Mouse (Mus musculus) forebrain, embryonic 15.5 days (tissue): ENCODE results near the gene Cryzl2. TPM values are rescaled to one million over a fixed set of nuclear protein-coding genes. Genes with fewer than 3 reads are reported as not detected.

Source experiments
- ATAC-seq: fragments of 200-750 bp; cut with Nextera tagmentation; replicated peaks from 2 replicates; pipeline ENCODE4 v1.8.0; 2017; ENCODE audit warnings: mild to moderate bottlenecking, moderate TSS enrichment, moderate library complexity
- H3K27ac ChIP-seq: fragments of 300-500 bp; sonication (generic); replicated peaks from 2 replicates; pipeline ENCODE4 v1.5.1; 2015; ENCODE audit warnings: mild to moderate bottlenecking, inconsistent platforms
- H3K27me3 ChIP-seq: fragments of 300-500 bp; sonication (generic); 2 replicates; pipeline ENCODE4 v1.6.1; 2015; ENCODE audit warnings: inconsistent platforms
- H3K36me3 ChIP-seq: fragments of 300-500 bp; sonication (generic); 2 replicates; pipeline ENCODE4 v1.6.1; 2015; ENCODE audit warnings: mild to moderate bottlenecking, inconsistent platforms
- H3K4me1 ChIP-seq: fragments of 300-500 bp; sonication (generic); 2 replicates; pipeline ENCODE4 v1.6.1; 2015; ENCODE audit warnings: inconsistent platforms
- H3K4me2 ChIP-seq: fragments of 300-500 bp; sonication (generic); replicated peaks from 2 replicates; pipeline ENCODE4 v1.6.1; 2015; ENCODE audit warnings: mild to moderate bottlenecking, inconsistent platforms
- H3K4me3 ChIP-seq: fragments of 300-500 bp; sonication (generic); 2 replicates; pipeline ENCODE4 v1.5.1; 2015; ENCODE audit warnings: mild to moderate bottlenecking, inconsistent platforms
- H3K9ac ChIP-seq: fragments of 300-500 bp; sonication (generic); replicated peaks from 2 replicates; pipeline ENCODE4 v1.6.1; 2015; ENCODE audit warnings: mild to moderate bottlenecking, inconsistent platforms
- H3K9me3 ChIP-seq: fragments of 300-500 bp; sonication (generic); 2 replicates; pipeline ENCODE4 v1.6.1; 2016; ENCODE audit warnings: inconsistent platforms
- WGBS: fragments of 180-500 bp; shearing (Covaris S2); methylation state at CpG from one replicate; pipeline ENCODE4 v1.1.7; 2015; ENCODE audit warnings: mixed read lengths; 5-methylcytosine and 5-hydroxymethylcytosine counted together
- polyA plus RNA-seq: library from polyadenylated mRNA; unstranded; fragments of >200 nt; fragmentation: Nextera tagmentation; extraction: Ambion mirVana; gene quantifications from 2 replicates; pipeline ENCODE4 v1.2.1, GENCODE M21; 2015

Gene Cryzl2
- polyA plus RNA-seq, 1 experiment from 2014 or later, result 6.4 TPM

- ATAC-seq, result no peak
- Histone ChIP-seq H3K4me1 (peaks cover 50% of the 10 kb centered on the region), H3K27ac (no peak overlapping the region), H3K36me3 (no peaks in the 10 kb centered on the region), H3K9me3 (no peaks in the 10 kb centered on the region), H3K27me3 (no peaks in the 10 kb centered on the region), H3K4me2 (no peak overlapping the region), H3K9ac (no peak overlapping the region), H3K4me3 (no peak overlapping the region)
- 63% methylated on average over 13 of the region's 13 CpGs for WGBS
These were observed 13.6 kb upstream of the Cryzl2 start for GRCm38 (mm10) chr1:157444632-157445300.

GRCm38 (mm10) chr1:157445398-157445910 is 12.9 kb upstream of the Cryzl2 start:
- no peaks in the 10 kb centered on the region for H3K36me3 ChIP-seq
- H3K27me3 ChIP-seq, result no peaks in the 10 kb centered on the region
- 90% methylated on average over 6 of the region's 6 CpGs for WGBS
- H3K4me3 ChIP-seq, result no peak overlapping the region
- H3K9me3 ChIP-seq, result no peaks in the 10 kb centered on the region
- no peak overlapping the region for H3K9ac ChIP-seq
- no peak overlapping the region for H3K27ac ChIP-seq
- peaks cover 50% of the 10 kb centered on the region for H3K4me1 ChIP-seq
- no peak for ATAC-seq
- H3K4me2 ChIP-seq, result no peak overlapping the region

DNA sequence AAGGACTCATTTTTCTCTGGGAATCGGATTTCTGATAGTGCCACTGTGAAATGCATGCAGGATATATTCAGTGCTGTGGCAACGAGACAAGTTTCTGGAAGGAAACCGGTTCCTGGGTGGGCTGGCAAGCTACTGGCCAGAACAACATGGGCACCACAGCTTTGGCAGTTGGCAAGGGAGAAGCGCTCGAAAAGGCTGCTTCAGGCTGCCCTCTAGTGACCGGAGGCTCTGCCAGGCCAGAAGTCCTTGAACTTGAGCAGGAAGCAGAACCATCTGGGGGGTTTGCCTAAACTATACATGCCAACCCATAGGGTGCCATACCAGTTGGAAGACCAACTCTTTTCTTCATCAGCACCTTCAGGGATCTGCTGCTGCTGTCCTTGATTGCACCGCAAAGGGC is 12.1 kb upstream of the Cryzl2 start:
- no peaks in the 10 kb centered on the region for H3K36me3 ChIP-seq
- 56% methylated on average over 7 of the region's 7 CpGs for WGBS
- no peak overlapping the region for H3K9ac ChIP-seq
- no peak for ATAC-seq
- no peak overlapping the region for H3K4me2 ChIP-seq
- H3K4me1 ChIP-seq, result peaks cover 50% of the 10 kb centered on the region
- no peak overlapping the region for H3K27ac ChIP-seq
- H3K4me3 ChIP-seq, result no peak overlapping the region
- H3K9me3 ChIP-seq, result no peaks in the 10 kb centered on the region
- no peaks in the 10 kb centered on the region for H3K27me3 ChIP-seq

- Histone ChIP-seq H3K9me3 (no peaks in the 10 kb centered on the region), H3K9ac (no peak overlapping the region), H3K4me1 (peaks cover 50% of the 10 kb centered on the region), H3K27ac (no peak overlapping the region), H3K27me3 (no peaks in the 10 kb centered on the region), H3K36me3 (no peaks in the 10 kb centered on the region), H3K4me2 (no peak overlapping the region), H3K4me3 (no peak overlapping the region)
- 40% methylated on average over 4 of the region's 4 CpGs for WGBS
- ATAC-seq, result no peak
These were observed 11.2 kb upstream of the Cryzl2 start for GRCm38 (mm10) chr1:157447142-157447541.

GRCm38 (mm10) chr1:157448164-157448804 is 10.1 kb upstream of the Cryzl2 start:
- Histone ChIP-seq H3K4me3 (no peak overlapping the region), H3K4me2 (no peak overlapping the region), H3K27ac (no peak overlapping the region), H3K9me3 (no peaks in the 10 kb centered on the region), H3K27me3 (no peaks in the 10 kb centered on the region), H3K4me1 (peaks cover 58% of the 10 kb centered on the region), H3K36me3 (no peaks in the 10 kb centered on the region), H3K9ac (no peak overlapping the region)
- 7% methylated on average over 7 of the region's 7 CpGs for WGBS
- no peak for ATAC-seq

GRCm38 (mm10) chr1:157448805-157449188 is 9.6 kb upstream of the Cryzl2 start:
- H3K36me3 ChIP-seq, result no peaks in the 10 kb centered on the region
- no peak overlapping the region for H3K27ac ChIP-seq
- no peaks in the 10 kb centered on the region for H3K27me3 ChIP-seq
- no peak overlapping the region for H3K4me2 ChIP-seq
- no peak overlapping the region for H3K9ac ChIP-seq
- no peak overlapping the region for H3K4me3 ChIP-seq
- peaks cover 54% of the 10 kb centered on the region for H3K4me1 ChIP-seq
- no peaks in the 10 kb centered on the region for H3K9me3 ChIP-seq
- no peak for ATAC-seq
- 60% methylated on average over 5 of the region's 5 CpGs for WGBS

GRCm38 (mm10) chr1:157449532-157449931 is 8.8 kb upstream of the Cryzl2 start:
- peak overlapping the region; percentile 7; the same call in 1 of the 2 replicates for H3K4me3 ChIP-seq
- H3K36me3 ChIP-seq, result no peaks in the 10 kb centered on the region
- H3K4me2 ChIP-seq, result peak overlapping the region; percentile 37
- H3K4me1 ChIP-seq, result peaks cover 47% of the 10 kb centered on the region
- no peak for ATAC-seq
- H3K9me3 ChIP-seq, result no peaks in the 10 kb centered on the region
- H3K9ac ChIP-seq, result no peak overlapping the region
- H3K27ac ChIP-seq, result no peak overlapping the region
- WGBS, result 16% methylated on average over 10 of the region's 10 CpGs
- H3K27me3 ChIP-seq, result no peaks in the 10 kb centered on the region

DNA sequence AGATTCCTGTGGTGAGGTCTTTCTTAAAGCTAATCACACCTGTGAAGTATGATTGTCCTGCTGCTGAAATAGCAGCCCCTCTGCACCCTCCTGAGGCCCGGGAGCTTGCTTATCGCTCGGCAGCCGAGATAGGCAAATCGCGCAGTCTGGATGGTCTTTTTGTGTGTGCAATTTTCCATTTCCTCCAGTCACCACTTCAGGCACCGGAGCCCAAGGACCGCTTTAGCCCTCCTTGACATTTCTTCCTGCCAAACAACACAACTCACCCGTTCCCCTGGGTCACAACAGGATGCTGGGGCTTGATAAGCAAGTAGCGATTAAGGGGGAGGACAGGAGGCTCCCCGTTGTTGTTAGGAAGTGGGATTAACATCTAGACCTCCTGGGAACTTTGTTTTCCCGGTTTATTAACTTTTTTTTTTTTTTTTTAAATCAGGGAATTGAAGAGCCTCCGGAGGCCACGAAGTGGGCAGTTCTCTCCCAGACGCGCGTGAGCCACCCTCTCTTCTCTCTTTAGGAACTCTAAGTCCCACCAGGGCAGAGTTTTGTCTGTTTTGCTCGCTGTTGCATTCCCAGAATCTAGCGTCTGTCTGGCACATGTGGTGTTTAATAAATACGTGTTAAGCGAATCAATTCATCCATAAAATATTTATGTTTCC is 8.3 kb upstream of the Cryzl2 start:
- H3K4me1 ChIP-seq, result peaks cover 42% of the 10 kb centered on the region
- H3K4me2 ChIP-seq, result peak overlapping the region; percentile 37
- no peak for ATAC-seq
- H3K27ac ChIP-seq, result 0 out of 2 replicates have a peak overlapping the region, but pooled peaks have one; percentile 8
- peak overlapping the region; percentile 7 for H3K4me3 ChIP-seq
- H3K9me3 ChIP-seq, result no peaks in the 10 kb centered on the region
- H3K9ac ChIP-seq, result 0 out of 2 replicates have a peak overlapping the region, but pooled peaks have one; percentile 3
- H3K36me3 ChIP-seq, result no peaks in the 10 kb centered on the region
- WGBS, result 11% methylated on average over 21 of the region's 21 CpGs
- H3K27me3 ChIP-seq, result no peaks in the 10 kb centered on the region

DNA sequence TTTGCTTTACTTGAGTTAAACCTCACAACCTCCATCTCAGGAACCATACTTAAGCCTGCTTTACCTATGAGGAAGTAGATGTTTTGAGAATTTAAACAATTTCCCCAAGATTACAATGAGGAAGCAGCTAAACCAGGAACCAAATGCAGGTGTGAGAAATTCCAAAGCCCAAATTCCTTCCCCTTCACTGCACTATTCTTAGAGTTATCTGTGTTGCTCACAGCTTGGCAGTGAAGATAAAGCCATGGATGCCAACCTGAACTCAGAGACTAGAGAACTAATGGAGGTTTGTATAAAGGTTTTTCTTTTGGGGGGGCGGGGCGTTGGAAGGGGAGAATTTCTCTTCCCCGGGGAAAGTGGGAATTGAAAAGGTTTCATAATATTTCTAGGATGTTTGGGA is 6.1 kb upstream of the Cryzl2 start:
- no peak for ATAC-seq
- H3K27me3 ChIP-seq, result no peaks in the 10 kb centered on the region

DNA sequence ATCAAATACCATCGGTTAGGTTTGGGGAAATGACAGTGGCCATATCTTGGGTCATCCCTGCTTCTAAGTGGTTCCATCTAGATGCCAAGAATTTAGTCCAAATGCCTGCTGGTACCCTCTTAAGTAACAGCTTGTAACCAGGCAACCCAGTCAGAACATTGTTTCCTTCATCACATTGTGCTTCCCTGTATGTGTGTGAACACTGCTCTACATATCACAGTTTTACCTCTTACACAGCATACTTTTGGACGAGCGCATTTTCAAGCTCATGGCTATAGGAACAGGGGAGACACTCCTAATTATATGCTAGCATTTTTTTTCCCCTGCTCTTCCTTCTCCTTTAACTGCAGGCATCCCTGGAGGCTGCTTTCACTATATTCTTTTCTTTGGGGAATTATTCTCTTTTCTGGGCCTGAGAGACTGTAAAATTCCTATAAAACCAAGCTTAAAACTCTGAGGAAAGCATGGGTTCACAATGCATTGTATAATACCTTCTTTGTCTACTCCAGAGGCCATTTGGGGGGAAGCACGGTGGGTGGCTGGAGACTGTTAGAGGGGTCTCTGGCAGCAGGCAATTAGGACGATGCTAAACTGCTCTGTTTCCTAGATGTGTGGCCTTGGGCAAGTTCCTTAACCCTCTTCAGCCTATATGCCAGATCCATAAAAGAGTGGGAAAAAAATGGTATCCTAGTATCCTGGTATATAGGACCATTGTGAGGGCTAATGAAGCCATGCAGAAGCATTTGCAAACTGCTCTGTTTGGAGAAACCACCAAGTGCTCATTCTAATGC is 5.4 kb upstream of the Cryzl2 start:
- H3K36me3 ChIP-seq, result no peaks in the 10 kb centered on the region
- H3K4me1 ChIP-seq, result peaks cover 30% of the 10 kb centered on the region
- WGBS, result 16% methylated on average over 5 of the region's 5 CpGs
- no peaks in the 10 kb centered on the region for H3K9me3 ChIP-seq
- ATAC-seq, result peak; percentile 77
- H3K27me3 ChIP-seq, result no peaks in the 10 kb centered on the region
- H3K4me3 ChIP-seq, result no peak overlapping the region
- no peak overlapping the region for H3K9ac ChIP-seq
- H3K27ac ChIP-seq, result peak overlapping the region; percentile 59; the same call in 1 of the 2 replicates
- no peak overlapping the region for H3K4me2 ChIP-seq

More for the DNA sequence above, 6.1 kb upstream of the Cryzl2 start:
- Histone ChIP-seq H3K4me3 (no peak overlapping the region), H3K9me3 (no peaks in the 10 kb centered on the region), H3K4me2 (no peak overlapping the region), H3K4me1 (peaks cover 33% of the 10 kb centered on the region), H3K9ac (no peak overlapping the region), H3K36me3 (no peaks in the 10 kb centered on the region), H3K27ac (no peak overlapping the region)
- 38% methylated on average over 3 of the region's 3 CpGs for WGBS

DNA sequence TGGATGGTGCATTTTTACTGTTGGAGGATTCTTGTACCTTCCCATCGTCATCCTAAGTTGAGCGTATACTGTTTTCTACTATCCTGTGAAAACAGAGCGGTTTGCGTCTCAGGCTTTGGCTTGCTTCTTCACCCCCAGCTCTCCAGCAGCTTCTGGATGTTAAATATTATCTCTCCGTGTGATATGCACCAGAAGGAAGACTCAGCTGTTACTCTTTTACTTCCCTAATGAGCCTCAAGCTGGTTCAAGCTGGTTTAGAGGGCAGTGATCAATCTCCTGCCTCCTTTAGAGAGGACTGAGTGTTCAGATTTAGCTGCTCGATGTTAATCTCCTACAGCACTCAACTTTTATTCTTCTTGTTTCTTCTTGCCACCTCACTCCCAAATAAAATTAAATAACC is 3.5 kb upstream of the Cryzl2 start:
- 72% methylated on average over 6 of the region's 6 CpGs for whole genome bisulfite sequencing
- no peaks in the 10 kb centered on the region for H3K9me3 ChIP-seq

More for the DNA sequence above, 3.5 kb upstream of the Cryzl2 start:
- Histone ChIP-seq H3K36me3 (no peaks in the 10 kb centered on the region), H3K4me3 (no peak overlapping the region), H3K4me2 (no peak overlapping the region), H3K27me3 (no peaks in the 10 kb centered on the region), H3K9ac (no peak overlapping the region), H3K27ac (no peak overlapping the region), H3K4me1 (peaks cover 35% of the 10 kb centered on the region)
- ATAC-seq, result no peak
